Mouse (Mus musculus): ENCODE measurements around the gene Gm2696. TPM values are rescaled to one million over a fixed set of nuclear protein-coding genes. Genes with fewer than 3 reads are reported as not detected.

Gene Gm2696
- polyA plus RNA-seq, 1 experiment from 2014 or later: not detected

- DNase-seq (ENCODE audit: low spot score): peak; percentile 83
- ATAC-seq (ENCODE audit: low FRiP score, low TSS enrichment): peak; percentile 95
These were observed 49.7 kb downstream of the Gm2696 start for GRCm38 (mm10) chr10:77864067-77864761.

GRCm38 (mm10) chr10:77864762-77865143 lies 50.3 kb downstream of the Gm2696 start:
- DNase-seq (ENCODE audit: low spot score) (no peak), ATAC-seq (ENCODE audit: low FRiP score, low TSS enrichment) (no peak)
- WGBS: 29% methylated on average over 11 of the region's 11 CpGs
- H3K9me3 ChIP-seq (ENCODE audit: control insufficient read depth, low read length): no peaks in the 10 kb centered on the region
- no peaks in the 10 kb centered on the region for H3K4me1 ChIP-seq (replicated peaks; ENCODE audit: control insufficient read depth, insufficient read depth)
- no peaks in the 10 kb centered on the region for H3K27me3 ChIP-seq (ENCODE audit: control insufficient read depth, insufficient read depth, low read length)
- H3K4me3 ChIP-seq (ENCODE audit: low read depth, low read length): peak overlapping the region; percentile 27
- TF ChIP-seq EP300 (optimal IDR thresholded peaks at IDR 0.05) (no peak), CTCF (IDR thresholded peaks at IDR 0.05; ENCODE audit: low read depth) (no peak)
- no peak overlapping the region for H3K9ac ChIP-seq (ENCODE audit: low read length)
- peak overlapping the region; percentile 49 for H3K4me2 ChIP-seq (replicated peaks; ENCODE audit: low read depth)
- H3K27ac ChIP-seq (replicated peaks): 0 out of 2 replicates have a peak overlapping the region, but pooled peaks have one; percentile 40
- H3K36me3 ChIP-seq (ENCODE audit: control insufficient read depth, insufficient read depth, low read length): no peaks in the 10 kb centered on the region

More at GRCm38 (mm10) chr10:77864067-77864761, 49.7 kb downstream of the Gm2696 start:
- no peak for TF ChIP-seq EP300 (optimal IDR thresholded peaks at IDR 0.05)
- TF ChIP-seq CTCF (IDR thresholded peaks at IDR 0.05; ENCODE audit: low read depth): peak; percentile 52
- Histone ChIP-seq H3K27ac (replicated peaks) (peak overlapping the region; percentile 40; the same call in 1 of the 2 replicates), H3K9me3 (ENCODE audit: control insufficient read depth, low read length) (no peaks in the 10 kb centered on the region), H3K27me3 (ENCODE audit: control insufficient read depth, insufficient read depth, low read length) (no peaks in the 10 kb centered on the region), H3K36me3 (ENCODE audit: control insufficient read depth, insufficient read depth, low read length) (no peaks in the 10 kb centered on the region), H3K4me2 (replicated peaks; ENCODE audit: low read depth) (peak overlapping the region; percentile 49), H3K4me1 (replicated peaks; ENCODE audit: control insufficient read depth, insufficient read depth) (no peaks in the 10 kb centered on the region), H3K4me3 (ENCODE audit: low read depth, low read length) (peak overlapping the region; percentile 27), H3K9ac (ENCODE audit: low read length) (no peak overlapping the region)
- 34% methylated on average over 14 of the region's 14 CpGs for WGBS

- no peak overlapping the region for H3K4me3 ChIP-seq (ENCODE audit: low read depth, low read length)
- no peak for ATAC-seq (ENCODE audit: low FRiP score, low TSS enrichment)
- DNase-seq (ENCODE audit: low spot score): no peak
- no peaks in the 10 kb centered on the region for H3K27me3 ChIP-seq (ENCODE audit: control insufficient read depth, insufficient read depth, low read length)
- no peaks in the 10 kb centered on the region for H3K9me3 ChIP-seq (ENCODE audit: control insufficient read depth, low read length)
- no peak overlapping the region for H3K27ac ChIP-seq (replicated peaks)
- H3K4me1 ChIP-seq (replicated peaks; ENCODE audit: control insufficient read depth, insufficient read depth): no peaks in the 10 kb centered on the region
- 5% methylated on average over 1 of the region's 1 CpGs for WGBS
- H3K9ac ChIP-seq (ENCODE audit: low read length): no peak overlapping the region
- H3K4me2 ChIP-seq (replicated peaks; ENCODE audit: low read depth): no peak overlapping the region
- TF ChIP-seq CTCF (IDR thresholded peaks at IDR 0.05; ENCODE audit: low read depth): no peak
- no peak for TF ChIP-seq EP300 (optimal IDR thresholded peaks at IDR 0.05)
- H3K36me3 ChIP-seq (ENCODE audit: control insufficient read depth, insufficient read depth, low read length): no peaks in the 10 kb centered on the region
These were observed 53.1 kb downstream of the Gm2696 start for GRCm38 (mm10) chr10:77867546-77867945.

GRCm38 (mm10) chr10:77869651-77870050 lies 55.2 kb downstream of the Gm2696 start:
- Histone ChIP-seq H3K4me1 (replicated peaks; ENCODE audit: control insufficient read depth, insufficient read depth) (no peaks in the 10 kb centered on the region), H3K27ac (replicated peaks) (no peak overlapping the region), H3K9ac (ENCODE audit: low read length) (no peak overlapping the region), H3K27me3 (ENCODE audit: control insufficient read depth, insufficient read depth, low read length) (no peaks in the 10 kb centered on the region), H3K4me3 (ENCODE audit: low read depth, low read length) (no peak overlapping the region), H3K36me3 (ENCODE audit: control insufficient read depth, insufficient read depth, low read length) (no peaks in the 10 kb centered on the region), H3K9me3 (ENCODE audit: control insufficient read depth, low read length) (no peaks in the 10 kb centered on the region), H3K4me2 (replicated peaks; ENCODE audit: low read depth) (no peak overlapping the region)
- no peak for ATAC-seq (ENCODE audit: low FRiP score, low TSS enrichment)
- 89% methylated on average over 7 of the region's 7 CpGs for WGBS
- no peak for TF ChIP-seq EP300 (optimal IDR thresholded peaks at IDR 0.05)
- DNase-seq (ENCODE audit: low spot score): no peak

- Histone ChIP-seq H3K9ac (ENCODE audit: low read length) (no peak overlapping the region), H3K9me3 (ENCODE audit: control insufficient read depth, low read length) (no peaks in the 10 kb centered on the region), H3K36me3 (ENCODE audit: control insufficient read depth, insufficient read depth, low read length) (no peaks in the 10 kb centered on the region), H3K4me2 (replicated peaks; ENCODE audit: low read depth) (no peak overlapping the region), H3K4me1 (replicated peaks; ENCODE audit: control insufficient read depth, insufficient read depth) (no peaks in the 10 kb centered on the region), H3K4me3 (ENCODE audit: low read depth, low read length) (no peak overlapping the region), H3K27ac (replicated peaks) (no peak overlapping the region), H3K27me3 (ENCODE audit: control insufficient read depth, insufficient read depth, low read length) (no peaks in the 10 kb centered on the region)
- 62% methylated on average over 6 of the region's 6 CpGs for WGBS
- TF ChIP-seq CTCF (IDR thresholded peaks at IDR 0.05; ENCODE audit: low read depth) (peak; percentile 68), EP300 (optimal IDR thresholded peaks at IDR 0.05) (no peak)
- ATAC-seq (ENCODE audit: low FRiP score, low TSS enrichment): no peak
- peak; percentile 33 for DNase-seq (ENCODE audit: low spot score)
These were observed 64.5 kb downstream of the Gm2696 start for GRCm38 (mm10) chr10:77878985-77879384.

- Histone ChIP-seq H3K9me3 (ENCODE audit: control insufficient read depth, low read length) (no peaks in the 10 kb centered on the region), H3K4me1 (replicated peaks; ENCODE audit: control insufficient read depth, insufficient read depth) (no peaks in the 10 kb centered on the region), H3K27ac (replicated peaks) (no peak overlapping the region), H3K4me3 (ENCODE audit: low read depth, low read length) (no peak overlapping the region), H3K36me3 (ENCODE audit: control insufficient read depth, insufficient read depth, low read length) (no peaks in the 10 kb centered on the region), H3K4me2 (replicated peaks; ENCODE audit: low read depth) (no peak overlapping the region), H3K27me3 (ENCODE audit: control insufficient read depth, insufficient read depth, low read length) (no peaks in the 10 kb centered on the region), H3K9ac (ENCODE audit: low read length) (no peak overlapping the region)
- TF ChIP-seq EP300 (optimal IDR thresholded peaks at IDR 0.05) (no peak), CTCF (IDR thresholded peaks at IDR 0.05; ENCODE audit: low read depth) (no peak)
- 60% methylated on average over 3 of the region's 3 CpGs for WGBS
- DNase-seq (ENCODE audit: low spot score) (no peak), ATAC-seq (ENCODE audit: low FRiP score, low TSS enrichment) (no peak)
These were observed 65.8 kb downstream of the Gm2696 start for GRCm38 (mm10) chr10:77880305-77880704.

Measured in stomach, postnatal 0 days (tissue).